Mouse (Mus musculus) right cerebral cortex, postnatal 25 days (tissue): Measurements from ENCODE around the gene Matn3.
"Not testable (repeated sequence)": the region's sequence is repeated elsewhere in the genome, so short reads cannot be mapped to it uniquely, and the experiment has no call there.

Source experiments
- DNase-seq: peaks from one replicate; pipeline ENCODE4 v3.0.0; 2022

The Matn3 gene

DNA sequence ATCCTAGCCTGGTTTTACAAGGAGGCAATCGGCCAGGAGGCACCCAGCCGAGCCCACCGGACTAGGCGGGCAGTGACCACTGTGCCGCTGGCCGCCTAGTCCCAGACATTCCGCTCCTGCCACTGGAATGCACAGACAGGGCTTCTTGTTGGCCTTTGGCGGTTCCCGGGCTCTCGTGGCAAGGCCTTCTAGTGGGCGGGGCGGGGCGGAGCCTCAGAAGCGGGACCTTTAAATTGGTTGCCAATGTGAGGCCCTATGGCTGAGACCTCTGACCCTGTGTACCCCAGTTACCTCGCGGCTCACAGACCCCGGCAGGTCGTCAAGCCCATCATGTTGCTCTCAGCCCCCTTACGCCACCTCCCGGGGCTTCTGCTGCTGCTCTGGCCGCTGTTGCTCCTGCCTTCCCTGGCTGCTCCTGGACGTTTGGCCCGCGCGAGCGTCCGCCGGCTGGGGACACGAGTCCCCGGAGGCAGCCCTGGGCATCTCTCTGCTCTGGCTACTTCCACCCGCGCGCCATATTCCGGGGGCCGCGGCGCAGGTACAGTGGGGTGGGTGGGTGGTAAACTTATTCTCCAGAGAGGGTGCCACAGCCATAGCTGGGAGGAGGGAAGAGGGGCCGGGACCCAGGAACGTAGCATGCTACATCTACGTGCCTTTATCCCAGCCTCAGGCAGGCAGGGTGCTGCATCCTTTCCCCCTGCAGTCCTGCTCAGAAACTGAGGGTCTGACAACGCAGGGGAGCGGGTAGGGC is at the start of gene Matn3:
TSS of gene Matn3 (plus strand) at position 216 of the 751 bp plus-strand sequence.
- peak; percentile 16 for DNase-seq

DNA sequence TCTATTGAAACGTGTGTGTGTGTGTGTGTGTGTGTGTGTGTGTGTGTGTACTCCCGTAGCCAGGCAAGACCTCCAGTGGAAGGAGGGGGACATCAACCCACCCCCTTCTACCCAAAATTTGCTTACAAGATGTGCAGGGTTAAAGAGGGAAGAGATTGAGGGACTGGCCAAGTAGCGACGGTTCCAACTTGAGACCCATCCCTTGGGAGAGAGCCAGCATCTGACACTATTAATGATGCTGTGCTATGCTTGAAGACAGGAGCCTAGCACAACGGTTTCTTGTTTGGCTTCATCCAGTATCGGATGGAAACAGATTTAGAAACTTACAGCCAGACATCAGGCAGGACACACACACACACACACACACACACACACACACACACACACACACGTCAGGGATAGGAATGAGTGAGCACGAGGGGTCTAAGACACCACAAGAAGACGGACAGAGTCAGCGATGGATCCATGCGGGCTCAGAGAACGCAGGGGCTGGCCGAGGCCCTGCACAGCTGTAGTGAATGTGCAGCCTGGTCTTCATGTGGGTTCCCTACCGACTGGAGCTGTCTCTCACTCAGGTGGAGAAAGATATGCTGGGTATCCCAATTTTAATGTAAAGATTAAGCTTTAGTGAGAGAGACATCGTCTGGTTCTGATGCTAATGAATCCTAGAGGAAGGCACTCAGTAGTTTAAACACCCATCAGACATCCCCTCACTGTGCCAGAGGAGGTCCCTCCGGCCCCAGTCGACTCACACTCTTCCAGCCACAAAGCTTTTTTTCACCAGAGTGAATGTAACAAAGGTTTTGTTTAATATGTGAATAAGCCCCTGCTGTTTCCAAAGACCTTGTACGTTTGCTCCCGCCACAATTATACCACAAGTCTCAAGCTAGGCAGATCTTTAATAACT is 48.6 kb upstream of the Matn3 start:
- no peak for DNase-seq

DNA sequence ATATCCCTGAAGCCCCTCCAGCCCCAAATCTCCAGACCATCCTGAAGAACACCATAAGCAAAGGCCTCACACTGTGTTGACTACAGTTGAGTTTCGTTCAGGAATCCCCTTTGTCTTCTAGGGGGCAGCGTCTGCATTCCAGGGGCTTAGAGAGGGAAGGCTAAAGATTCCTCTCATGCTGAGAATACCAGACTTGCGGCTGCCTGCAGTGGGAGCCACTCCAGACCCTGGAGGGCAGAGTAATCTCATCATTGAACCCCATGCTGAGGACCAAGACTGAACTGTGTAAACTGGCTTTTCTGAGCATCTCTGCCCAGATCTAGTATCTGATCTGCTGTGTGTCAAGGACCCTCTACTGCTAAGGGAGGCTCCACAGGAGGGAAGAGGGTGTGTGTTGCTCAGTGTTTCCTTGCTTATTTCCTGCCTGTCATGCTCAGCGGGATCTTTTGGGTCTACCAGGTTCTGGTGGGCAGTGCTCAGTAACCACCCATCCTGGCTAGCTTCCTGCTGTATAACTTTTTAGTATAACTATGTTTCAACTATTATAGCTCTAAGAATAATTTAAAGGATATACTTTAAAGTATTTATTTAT is 47.5 kb upstream of the Matn3 start:
- DNase-seq: no peak

DNA sequence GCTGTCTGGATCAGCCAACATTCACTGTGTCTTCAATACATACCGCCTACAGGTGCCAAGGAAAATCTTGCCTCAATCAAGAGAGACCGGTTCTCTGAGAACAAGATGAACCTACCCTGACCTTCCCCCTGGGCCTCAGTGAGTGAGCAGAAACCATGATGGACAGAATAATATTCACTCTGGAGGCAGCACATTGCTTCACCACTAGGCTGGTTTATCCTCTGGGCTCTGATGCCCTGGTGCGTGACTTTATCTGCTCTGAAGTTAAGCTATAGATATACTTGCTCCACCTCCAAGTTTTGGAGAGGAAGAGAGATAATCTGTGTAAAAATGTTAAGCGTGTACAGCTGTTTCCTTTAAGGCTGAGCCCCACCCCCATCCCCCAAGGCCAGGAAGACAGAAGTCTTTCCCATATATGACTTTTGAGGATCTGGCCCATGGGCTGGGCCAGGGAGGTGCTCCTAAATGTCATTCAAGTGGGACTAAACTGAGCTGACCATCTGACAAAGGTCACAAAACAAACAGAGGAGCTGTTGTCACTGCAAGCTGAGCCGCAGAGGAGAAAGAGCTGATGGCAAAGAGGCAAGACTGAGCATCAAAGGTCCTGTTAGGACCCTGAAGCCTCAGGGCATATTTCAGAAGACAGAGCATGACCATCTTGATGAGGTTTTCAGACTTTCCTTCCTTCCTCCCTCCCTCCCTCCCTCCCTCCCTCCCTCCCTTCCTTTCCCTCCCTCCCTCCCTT is 46.6 kb upstream of the Matn3 start:
- DNase-seq: no peak

DNA sequence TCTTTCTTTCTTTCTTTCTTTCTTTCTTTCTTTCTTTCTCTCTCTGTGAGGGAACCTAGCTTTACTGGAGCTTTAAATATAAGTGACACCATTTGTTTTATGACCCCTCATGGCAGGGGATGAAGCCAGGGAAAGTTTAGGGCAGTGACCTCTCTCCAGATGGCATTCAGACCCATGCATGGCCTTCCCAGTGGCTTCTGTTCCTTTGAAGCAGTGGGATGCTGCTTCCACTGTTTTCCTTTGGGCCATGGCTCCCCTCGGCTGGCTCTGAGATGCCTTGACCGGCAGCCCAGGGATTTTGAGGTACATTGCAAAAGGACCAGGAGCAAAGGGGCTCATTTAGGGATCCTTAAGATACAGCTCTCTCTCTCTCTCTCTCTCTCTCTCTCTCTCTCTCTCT is 45.8 kb upstream of the Matn3 start:
- DNase-seq: no peak

DNA sequence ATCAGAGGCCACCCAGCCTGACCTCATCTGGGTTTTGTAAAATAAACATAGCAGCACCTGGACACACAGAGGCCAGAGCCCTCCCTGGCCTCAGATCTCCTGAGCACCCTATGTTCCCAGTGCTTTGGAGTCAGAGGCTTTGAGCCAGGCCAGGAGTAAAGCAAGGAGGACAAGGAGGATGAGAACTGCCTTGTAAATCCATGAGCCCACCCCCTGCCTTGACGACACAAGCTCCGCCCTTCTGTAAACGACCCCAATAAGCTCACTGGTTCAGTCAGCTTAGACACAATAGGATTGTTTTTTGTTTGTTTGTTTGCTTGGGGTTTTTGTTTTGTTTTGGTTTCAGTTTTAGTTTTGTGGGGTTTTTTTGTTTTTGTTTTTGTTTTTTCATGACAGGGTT is 45.2 kb upstream of the Matn3 start:
- DNase-seq: no peak

DNA sequence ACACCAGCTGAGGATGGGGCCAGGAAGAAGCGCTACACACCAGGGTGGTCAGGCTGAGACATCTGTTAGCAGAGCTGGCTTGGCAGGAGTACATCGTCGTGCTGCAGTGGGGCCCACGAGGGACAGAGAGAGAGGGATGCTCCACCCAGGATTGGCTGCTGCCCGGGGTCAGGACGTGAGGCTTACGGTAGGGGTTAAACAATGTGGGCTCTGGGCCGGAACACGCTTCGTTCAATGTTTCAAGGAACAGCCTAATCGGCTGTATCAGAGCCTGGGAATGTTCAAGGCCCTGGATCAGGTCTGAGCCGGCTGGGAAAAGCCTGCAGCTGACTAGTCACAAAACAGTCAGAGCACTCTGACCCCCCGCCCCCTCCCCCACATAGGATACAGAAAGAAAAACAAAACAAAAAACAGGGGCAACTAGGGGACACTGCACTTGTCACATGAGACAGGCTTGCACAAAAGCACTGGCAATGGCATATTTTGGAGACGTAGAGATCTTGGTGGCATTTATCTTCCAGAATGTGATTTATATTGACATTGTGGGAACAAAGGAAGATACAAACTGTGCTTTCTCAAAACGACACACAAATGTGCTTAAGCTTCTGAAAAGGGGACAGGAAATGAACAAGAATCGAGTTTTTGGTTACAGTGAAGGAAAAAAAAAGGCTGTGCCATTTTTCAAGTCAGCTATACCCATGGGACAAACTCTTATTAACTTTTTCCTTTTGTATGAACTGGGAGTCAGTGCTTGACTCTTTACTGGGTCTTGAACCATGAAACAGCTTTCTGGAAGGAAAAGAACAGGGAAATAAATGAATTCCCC is 34.7 kb upstream of the Matn3 start:
- no peak for DNase-seq

DNA sequence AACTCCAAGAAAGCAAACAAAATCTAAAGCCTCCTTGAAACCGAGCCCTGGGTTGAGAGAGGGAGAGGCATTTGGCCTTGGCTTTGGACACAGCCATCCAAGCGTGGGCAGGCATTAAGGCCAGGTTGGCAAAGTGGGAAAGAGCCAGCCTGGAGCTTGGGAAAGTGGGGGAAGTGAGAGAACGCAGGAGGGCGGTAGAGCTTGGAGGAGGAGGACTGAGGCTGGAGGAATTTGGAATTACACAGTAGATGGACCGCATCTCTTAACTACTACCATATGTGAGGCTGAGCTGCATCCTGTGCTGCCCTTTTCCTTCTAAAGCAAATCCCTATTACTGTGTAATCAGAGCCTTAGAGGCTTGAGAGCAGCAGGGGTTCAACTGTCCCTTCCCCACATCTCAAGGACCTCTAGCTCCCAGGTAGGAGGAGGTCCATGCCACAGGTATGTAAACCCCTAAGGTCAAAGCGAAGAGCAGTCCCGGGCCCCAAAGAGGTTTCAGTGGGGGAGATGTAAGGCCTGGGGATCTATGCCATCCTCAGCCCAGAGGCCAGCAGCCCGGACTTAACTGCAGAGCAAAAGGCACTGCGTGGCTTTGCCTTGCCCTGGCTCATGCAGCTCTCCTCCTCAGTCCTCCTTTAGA is 33.9 kb upstream of the Matn3 start:
- DNase-seq: no peak

DNA sequence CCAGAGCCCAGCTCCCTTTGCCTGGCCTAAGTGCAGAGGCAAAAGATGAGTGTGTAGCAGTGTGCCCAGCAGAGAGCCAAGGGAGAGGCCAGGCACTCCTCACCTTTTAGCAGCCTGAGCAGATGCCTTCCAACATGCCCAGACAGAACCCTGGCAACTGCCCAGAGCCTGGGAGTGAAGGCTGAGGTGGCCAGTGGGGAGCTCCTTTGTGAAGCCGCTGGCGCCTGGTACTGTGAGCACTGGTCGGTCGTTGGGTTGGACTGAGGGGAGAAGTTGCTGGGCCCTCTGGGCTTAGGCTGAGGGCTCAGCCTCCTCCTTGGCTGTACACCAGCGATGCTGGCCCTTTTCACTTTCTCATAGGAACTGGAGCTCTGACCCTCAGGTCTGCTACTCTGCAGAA is 31.4 kb upstream of the Matn3 start:
- no peak for DNase-seq

DNA sequence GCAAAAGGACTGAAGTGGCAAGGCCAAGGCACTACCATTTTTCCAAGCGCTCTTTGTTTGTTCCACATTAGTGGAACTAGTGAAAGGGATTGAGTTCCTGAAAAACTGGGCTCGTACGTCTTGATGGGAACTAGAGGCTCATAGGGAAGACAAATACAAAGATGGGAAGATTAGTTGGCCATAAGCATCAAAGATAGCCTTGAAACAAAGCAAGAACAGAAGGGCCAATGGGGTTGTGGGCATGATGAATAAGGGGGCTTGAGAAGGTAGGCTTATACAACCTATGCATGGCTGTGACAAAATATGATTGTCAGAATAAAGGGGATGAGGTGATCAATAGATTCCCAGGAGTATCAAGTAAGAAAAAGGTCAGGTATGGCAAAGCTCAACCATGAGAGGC is 28.5 kb upstream of the Matn3 start:
- no peak for DNase-seq

DNA sequence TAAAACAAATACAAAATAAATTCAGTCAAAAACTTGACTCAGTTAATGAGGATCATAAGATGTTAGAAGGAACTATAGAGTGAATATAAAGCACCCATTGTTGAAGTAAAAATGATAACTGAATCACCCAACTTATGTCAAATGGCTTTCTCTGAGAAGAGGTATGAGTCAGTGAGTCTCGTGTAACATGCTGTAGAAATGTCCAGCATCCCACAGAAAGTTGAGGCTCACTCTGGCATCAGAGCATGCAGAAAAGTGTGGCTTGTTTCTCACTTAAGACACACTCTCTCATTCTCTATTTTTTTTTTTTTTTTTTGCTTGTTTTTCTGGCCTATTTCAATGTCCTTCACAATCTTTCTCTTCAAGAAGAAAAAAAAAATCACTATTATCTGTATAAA is 26.7 kb upstream of the Matn3 start:
- DNase-seq: no peak

DNA sequence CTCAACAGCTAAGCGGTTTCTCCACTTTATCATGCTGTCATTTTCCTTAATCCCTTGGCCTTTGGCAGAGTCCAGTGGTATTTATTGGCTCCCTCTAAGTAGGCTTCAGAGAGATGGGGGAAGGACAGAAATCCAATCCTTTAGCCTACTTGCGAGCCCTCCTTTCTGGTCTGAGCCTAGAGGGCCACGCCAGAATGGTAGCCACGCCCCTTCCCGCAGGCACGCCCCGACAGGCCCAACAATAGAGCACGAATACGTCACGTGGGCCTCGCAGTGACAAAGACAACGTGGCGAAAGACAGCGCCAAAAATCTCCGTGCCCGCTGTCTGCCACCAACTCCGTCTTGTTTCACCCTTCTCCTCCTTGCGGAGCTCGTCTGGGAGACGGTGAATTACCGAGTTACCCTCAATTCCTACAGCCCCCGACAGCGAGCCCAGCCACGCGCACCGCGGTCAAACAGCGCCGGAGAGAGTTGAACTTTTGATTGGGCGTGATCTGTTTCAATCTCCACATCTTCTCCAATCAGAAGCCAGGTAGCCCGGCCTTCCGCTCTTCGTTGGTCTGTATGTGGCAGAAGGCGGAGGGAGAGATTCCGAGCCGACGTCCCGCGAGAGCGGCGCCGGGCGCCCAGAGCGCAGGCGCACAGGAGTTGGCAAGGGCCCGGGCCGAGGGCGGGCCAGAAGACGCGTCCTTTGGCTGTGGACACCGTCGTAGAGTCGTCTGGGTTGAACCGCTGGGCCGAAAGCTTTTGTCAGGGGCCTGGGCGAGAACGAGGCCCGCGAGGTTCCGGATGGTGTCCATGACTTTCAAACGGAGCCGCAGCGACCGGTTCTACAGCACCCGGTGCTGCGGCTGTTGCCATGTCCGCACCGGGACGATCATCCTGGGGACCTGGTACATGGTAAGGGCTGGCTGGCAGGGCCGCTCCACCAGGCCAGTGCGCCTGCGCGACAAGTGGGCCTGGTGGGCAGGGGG is 26.0 kb upstream of the Matn3 start, which contains the start of gene Laptm4a:
TSS of gene Laptm4a (plus strand) at position 271 of the 975 bp plus-strand sequence.
- peak; percentile 98 for DNase-seq

DNA sequence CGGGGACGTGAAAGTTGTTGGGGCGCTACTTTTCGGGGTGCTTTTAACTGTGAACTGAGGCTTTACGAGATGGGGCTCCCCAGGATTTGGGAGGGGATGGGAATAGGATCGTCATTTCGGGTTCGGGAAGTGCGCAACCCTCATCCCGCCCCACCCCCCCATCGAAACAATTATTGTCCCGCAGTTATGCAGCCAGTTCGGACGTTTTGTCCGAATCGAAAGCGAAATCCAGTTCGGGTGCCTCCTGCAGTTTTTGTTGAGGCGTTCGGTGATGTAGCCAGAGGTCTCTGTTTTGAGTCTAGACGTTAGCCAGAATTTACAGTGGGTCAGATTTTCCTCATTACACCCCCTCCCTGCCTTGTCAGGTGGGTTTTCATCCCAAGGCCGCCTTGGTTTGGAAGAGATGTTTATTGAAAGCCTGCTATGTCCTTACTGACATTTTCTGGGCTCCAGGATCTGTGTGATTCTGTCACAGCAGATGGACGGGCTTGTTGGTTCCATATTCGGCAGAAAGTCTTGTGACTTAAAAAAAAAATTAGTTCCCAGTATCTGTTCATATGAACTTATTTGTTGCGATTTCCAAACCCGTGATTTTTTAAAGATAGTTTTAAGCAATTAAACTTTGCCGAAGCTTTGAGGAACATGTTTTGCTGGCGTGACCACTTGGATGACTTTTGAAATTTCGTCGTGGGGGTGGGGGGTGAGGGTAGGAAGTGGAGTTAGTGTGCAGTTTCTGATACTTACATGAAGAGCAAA is 25.2 kb upstream of the Matn3 start:
- no peak for DNase-seq

DNA sequence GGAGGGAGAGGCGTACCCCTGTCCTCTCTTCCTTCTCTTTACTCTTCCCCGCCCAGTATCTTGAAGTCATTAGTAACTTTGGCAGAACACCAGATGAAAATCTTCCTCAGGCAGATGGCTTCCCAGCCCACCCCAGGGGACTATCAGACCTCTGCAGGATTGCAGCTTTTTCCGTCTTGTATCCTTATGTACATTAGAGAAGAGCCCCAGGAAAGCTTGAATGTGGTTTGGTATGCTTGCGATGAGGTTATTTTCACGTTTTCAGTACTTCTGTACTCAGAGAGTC is 24.7 kb upstream of the Matn3 start:
- DNase-seq: no peak

DNA sequence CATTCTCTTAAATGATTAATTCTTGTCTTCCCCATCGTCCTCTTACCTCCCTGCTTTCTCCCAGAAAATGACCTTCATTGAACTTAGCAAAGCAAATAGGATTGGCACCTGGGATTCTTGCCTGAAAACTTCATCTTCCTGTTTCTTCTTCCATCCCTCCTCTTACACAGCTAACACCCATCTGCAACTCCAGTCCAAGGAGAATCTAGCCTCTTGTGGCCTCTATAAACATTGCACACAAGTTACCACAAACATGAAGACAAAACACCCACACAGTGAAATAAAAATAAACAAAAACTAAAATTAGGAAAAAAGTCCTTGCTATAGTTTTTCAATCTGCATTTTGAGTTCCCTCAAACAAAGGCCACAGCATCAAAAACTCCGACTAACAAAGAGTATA is 24.1 kb upstream of the Matn3 start:
- no peak for DNase-seq

DNA sequence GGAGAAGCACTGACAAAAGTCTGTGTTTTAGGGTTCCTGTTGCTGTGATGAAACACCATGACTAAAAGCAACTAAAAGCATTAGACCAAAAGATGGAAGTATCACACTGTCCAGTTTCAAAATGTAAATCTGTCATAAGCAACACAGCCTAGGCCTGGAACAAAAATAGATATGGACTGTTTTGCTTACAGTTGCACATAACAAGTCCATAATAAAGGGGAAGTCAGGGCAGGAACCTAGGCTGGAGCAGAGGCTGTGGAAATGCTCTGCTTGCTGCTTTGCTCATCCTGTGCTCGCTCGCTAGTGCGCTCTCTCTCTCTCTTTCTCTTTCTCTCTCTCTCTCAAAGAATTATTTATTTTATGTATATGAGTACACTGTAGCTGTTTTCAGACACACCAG is 20.1 kb upstream of the Matn3 start:
- DNase-seq: no peak

DNA sequence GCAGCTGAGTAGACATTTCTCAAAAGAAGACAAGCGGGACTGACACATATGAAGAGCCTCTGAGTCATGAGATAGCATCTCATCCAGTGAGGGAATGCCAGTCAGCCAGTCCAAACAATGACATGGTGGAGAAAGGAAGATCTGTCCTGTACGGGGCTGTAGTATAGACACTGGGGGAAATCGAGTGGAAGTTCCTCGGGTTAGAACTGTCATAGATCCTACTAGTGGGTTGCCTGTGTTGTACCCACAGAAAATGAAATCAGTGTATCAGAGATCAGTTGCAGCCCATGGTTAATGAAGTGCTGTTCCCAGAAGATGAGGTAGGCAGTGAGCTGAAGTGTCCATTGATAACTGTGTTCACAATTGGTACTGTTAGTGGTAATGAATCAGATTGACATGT is 19.0 kb upstream of the Matn3 start:
- DNase-seq: no peak

DNA sequence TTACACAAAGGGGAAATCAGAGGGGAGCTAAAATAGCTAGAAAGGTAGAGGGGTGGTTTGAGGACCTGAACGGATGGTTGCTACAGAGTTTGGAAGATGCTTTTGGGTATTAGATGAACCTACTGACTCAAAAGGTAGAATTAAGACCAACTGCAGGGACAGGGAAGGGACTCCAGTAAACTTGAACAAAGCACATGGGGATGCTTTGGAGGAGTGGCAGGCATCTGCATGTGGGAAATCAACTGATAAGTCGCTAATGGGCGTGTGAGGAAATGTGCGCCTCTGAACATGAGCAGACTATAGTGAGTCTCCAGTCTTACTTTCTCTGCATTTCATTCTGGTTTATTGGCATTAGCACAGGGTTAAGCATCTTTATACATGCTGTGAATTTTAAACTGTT is 16.6 kb upstream of the Matn3 start:
- DNase-seq: no peak

DNA sequence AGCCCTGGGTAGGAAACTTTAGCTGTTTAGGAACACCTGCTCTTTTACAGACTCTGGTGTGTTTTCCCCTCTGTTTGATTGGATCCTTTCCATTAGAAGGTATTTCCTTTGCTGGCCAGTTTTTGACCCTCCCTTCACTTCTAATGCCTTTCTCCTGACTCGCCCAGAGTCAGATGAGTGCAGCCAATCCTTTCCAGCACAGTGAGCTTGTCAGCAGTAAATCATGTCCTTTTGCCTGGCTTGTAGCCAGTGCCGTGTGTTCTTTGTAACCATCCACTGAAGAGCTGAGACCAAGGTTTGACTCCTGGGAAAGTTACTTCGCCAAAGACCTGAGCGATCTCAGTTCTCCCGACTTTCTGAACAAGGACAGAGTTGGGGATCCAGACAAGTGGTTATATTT is 12.4 kb upstream of the Matn3 start:
- DNase-seq: no peak

DNA sequence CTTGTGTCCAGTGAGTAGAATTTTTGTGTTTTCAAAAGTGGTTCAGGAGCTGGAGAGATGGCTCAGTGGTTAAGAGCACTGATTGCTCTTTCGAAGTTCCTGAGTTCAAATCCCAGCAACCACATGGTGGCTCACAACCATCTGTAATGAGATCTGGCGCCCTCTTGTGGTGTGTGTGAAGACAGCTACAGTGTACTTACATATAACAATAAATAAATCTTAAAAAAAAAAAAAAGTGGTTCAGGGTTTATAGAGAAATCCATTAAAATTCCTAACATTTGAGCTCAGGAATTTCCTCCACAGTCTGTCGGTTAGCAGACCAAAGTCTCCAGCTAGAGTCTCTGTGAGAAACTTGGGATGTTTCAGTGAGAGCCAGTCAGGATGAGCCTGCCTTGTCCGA is 11.5 kb upstream of the Matn3 start:
- DNase-seq: not testable (repeated sequence)
